Mouse (Mus musculus) CD8-positive naive resting alpha-beta T cell, adult 2 months (primary cell): ENCODE data around the gene Zglp1.
"Not testable (repeated sequence)": the region's sequence is repeated elsewhere in the genome, so short reads cannot be mapped to it uniquely, and the experiment has no call there.

ENCODE experiments used
- DNase-seq, 2 experiments: peaks; one replicate each; pipeline ENCODE4 v3.0.0; 2022; ENCODE audit warnings: low read depth in 2 of 2, low spot score in 2 of 2

The Zglp1 gene

GRCm38 (mm10) chr9:21073044-21073840 lies 6.3 kb upstream of the Zglp1 start, which contains the start of the genes Gm49373 and Fdx1l:
TSS of gene Gm49373 (minus strand) at chr9:21073096.
TSS of gene Fdx1l (minus strand) at chr9:21073614.
- peak; percentile 65 to 76 for DNase-seq

GRCm38 (mm10) chr9:21072641-21073040 lies 5.7 kb upstream of the Zglp1 start:
- DNase-seq, result no peak

GRCm38 (mm10) chr9:21062928-21063327 lies 4.0 kb downstream of the Zglp1 start:
- DNase-seq, result no peak

- DNase-seq, result no peak
These were observed 15.3 kb downstream of the Zglp1 start for GRCm38 (mm10) chr9:21051578-21051977.

- no peak for DNase-seq
These were observed 21.7 kb downstream of the Zglp1 start for GRCm38 (mm10) chr9:21045235-21045634.

- DNase-seq, result not testable (repeated sequence)
These were observed 22.1 kb downstream of the Zglp1 start for GRCm38 (mm10) chr9:21044785-21045184.

- DNase-seq, result no peak
These were observed 23.3 kb downstream of the Zglp1 start for GRCm38 (mm10) chr9:21043563-21043962.

- no peak for DNase-seq
These were observed 25.6 kb downstream of the Zglp1 start for GRCm38 (mm10) chr9:21041308-21041707.

GRCm38 (mm10) chr9:21039779-21040178 lies 27.1 kb downstream of the Zglp1 start:
- DNase-seq, result no peak

GRCm38 (mm10) chr9:21037481-21037891 lies 29.4 kb downstream of the Zglp1 start:
- no peak for DNase-seq

- no peak for DNase-seq
These were observed 30.2 kb downstream of the Zglp1 start for GRCm38 (mm10) chr9:21036666-21037065.

- no peak for DNase-seq
These were observed 30.7 kb downstream of the Zglp1 start for GRCm38 (mm10) chr9:21036161-21036560.

GRCm38 (mm10) chr9:21035586-21035985 lies 31.3 kb downstream of the Zglp1 start:
- DNase-seq, result no peak

GRCm38 (mm10) chr9:21034481-21035085 lies 32.3 kb downstream of the Zglp1 start:
- DNase-seq, result no peak

GRCm38 (mm10) chr9:21033136-21033535 lies 33.8 kb downstream of the Zglp1 start:
- peak; percentile 65 to 82 for DNase-seq

- DNase-seq, result no peak
These were observed 34.4 kb downstream of the Zglp1 start for GRCm38 (mm10) chr9:21032491-21032890.

GRCm38 (mm10) chr9:21031896-21032351 lies 35.0 kb downstream of the Zglp1 start, which contains the start of gene Icam5:
TSS of gene Icam5 (plus strand) at chr9:21032073.
- DNase-seq, result peak in 1 of 2 experiments; percentile 32

GRCm38 (mm10) chr9:21031251-21031895 lies 35.5 kb downstream of the Zglp1 start:
- peak in 1 of 2 experiments; percentile 60 for DNase-seq

- peak; percentile 80 to 89 for DNase-seq
These were observed 36.1 kb downstream of the Zglp1 start for GRCm38 (mm10) chr9:21030781-21031250.

GRCm38 (mm10) chr9:21030055-21030600 lies 36.8 kb downstream of the Zglp1 start:
- DNase-seq, result peak in 1 of 2 experiments; percentile 26
